Mouse (Mus musculus) midbrain, embryonic 11.5 days (tissue): ENCODE results near the gene Specc1. TPM values are rescaled to one million over a fixed set of nuclear protein-coding genes. Genes with fewer than 3 reads are reported as not detected.

Source experiments
- ATAC-seq: fragments of 200-750 bp; cut with Nextera tagmentation; 2 replicates; pipeline ENCODE4 v1.8.0; 2017; ENCODE audit warnings: moderate TSS enrichment, moderate library complexity; ENCODE audit not compliant: low FRiP score
- DNase-seq: peaks from one replicate; pipeline ENCODE4 v3.0.0; 2015; ENCODE audit warnings: low spot score; ENCODE audit errors: missing footprints
- H3K27ac ChIP-seq: fragments of 300-500 bp; sonication (generic); 2 replicates; pipeline ENCODE4 v1.5.1; 2014; ENCODE audit warnings: low read depth, low read length
- H3K27me3 ChIP-seq: fragments of 300-500 bp; sonication (generic); 2 replicates; pipeline ENCODE4 v1.6.1; 2014; ENCODE audit warnings: mild to moderate bottlenecking, low read length, moderate library complexity, mixed read lengths; ENCODE audit not compliant: control insufficient read depth, insufficient read depth
- H3K36me3 ChIP-seq: fragments of 300-500 bp; sonication (generic); 2 replicates; pipeline ENCODE4 v1.6.1; 2014; ENCODE audit warnings: mild to moderate bottlenecking, low read length, moderate library complexity, mixed read lengths; ENCODE audit not compliant: control insufficient read depth, insufficient read depth
- H3K4me1 ChIP-seq: fragments of 300-500 bp; sonication (generic); 2 replicates; pipeline ENCODE4 v1.6.1; 2014; ENCODE audit warnings: low read length; ENCODE audit not compliant: control insufficient read depth, insufficient read depth
- H3K4me2 ChIP-seq: fragments of 300-500 bp; sonication (generic); 2 replicates; pipeline ENCODE4 v1.6.1; 2014; ENCODE audit warnings: mild to moderate bottlenecking, moderate library complexity
- H3K4me3 ChIP-seq: fragments of 300-500 bp; sonication (generic); 2 replicates; pipeline ENCODE4 v1.5.1; 2014; ENCODE audit warnings: low read depth, low read length
- H3K9ac ChIP-seq: fragments of 300-500 bp; sonication (generic); 2 replicates; pipeline ENCODE4 v1.6.1; 2014; ENCODE audit warnings: low read length
- H3K9me3 ChIP-seq: fragments of 300-500 bp; sonication (generic); 2 replicates; pipeline ENCODE4 v1.6.1; 2016; ENCODE audit warnings: low read length; ENCODE audit not compliant: control insufficient read depth
- WGBS: fragments of 180-500 bp; shearing (Covaris S2); extraction: QIAGEN DNeasy Blood & Tissue Kit; methylation state at CpG from one replicate; pipeline ENCODE4 v1.1.7; 2014; 5-methylcytosine and 5-hydroxymethylcytosine counted together
- polyA plus RNA-seq: library from polyadenylated mRNA; unstranded; fragments of >200 nt; fragmentation: Nextera tagmentation; extraction: Ambion mirVana; gene quantifications from 2 replicates; pipeline ENCODE4 v1.2.1, GENCODE M21; 2014

The Specc1 gene
- polyA plus RNA-seq, 1 experiment from 2014 or later: 15.8 TPM

DNA sequence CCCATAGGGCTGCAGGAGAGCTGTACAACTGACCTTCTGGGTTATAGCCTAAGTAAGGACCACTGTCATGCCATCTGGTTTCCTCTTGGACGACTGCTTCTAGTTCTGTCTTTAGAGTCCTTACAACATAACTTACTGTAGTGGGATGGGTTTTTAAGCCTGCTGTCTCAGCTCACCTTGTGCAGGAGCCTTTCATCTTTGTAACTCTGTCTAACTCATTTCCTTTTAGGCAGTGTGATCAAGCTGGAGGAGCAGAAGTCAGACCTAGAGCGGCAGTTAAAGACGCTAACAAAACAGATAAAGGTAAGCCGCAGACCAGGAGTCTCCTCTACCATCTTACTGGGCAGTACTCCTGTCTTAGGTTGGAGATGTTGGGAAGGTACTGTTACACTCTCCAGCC lies 175.0 kb downstream of the Specc1 start:
- H3K36me3 ChIP-seq: peaks cover 3% of the 10 kb centered on the region
- H3K9ac ChIP-seq: no peak overlapping the region
- no peaks in the 10 kb centered on the region; the same call in 1 of the 2 replicates for H3K27me3 ChIP-seq
- H3K9me3 ChIP-seq: no peaks in the 10 kb centered on the region
- ATAC-seq (no peak), DNase-seq (no peak)
- peaks cover 12% of the 10 kb centered on the region for H3K4me1 ChIP-seq
- 87% methylated on average over 4 of the region's 4 CpGs for WGBS
- H3K27ac ChIP-seq: no peak overlapping the region
- H3K4me3 ChIP-seq: no peak overlapping the region
- no peak overlapping the region for H3K4me2 ChIP-seq

DNA sequence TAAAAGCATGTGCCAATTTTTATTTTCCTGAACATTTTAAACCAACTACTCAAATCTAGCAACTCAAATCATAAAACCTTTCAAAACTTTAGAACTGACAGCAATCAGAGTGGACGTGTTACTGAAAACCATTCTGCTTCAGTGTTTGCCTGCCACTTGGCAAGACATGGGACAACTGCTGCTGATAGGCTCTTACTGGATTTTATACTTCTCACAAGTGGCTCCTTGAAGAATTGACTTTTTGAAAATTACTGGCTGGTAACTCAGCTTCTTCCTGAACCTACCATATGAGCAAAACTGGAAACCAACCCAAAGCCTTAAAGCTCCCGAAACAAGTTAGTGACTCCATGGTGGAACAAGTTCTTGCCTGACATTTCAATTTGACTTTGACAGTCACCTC lies 177.6 kb downstream of the Specc1 start:
- Histone ChIP-seq H3K36me3 (peaks cover 3% of the 10 kb centered on the region), H3K4me3 (no peak overlapping the region), H3K27me3 (no peaks in the 10 kb centered on the region; the same call in 1 of the 2 replicates), H3K4me2 (no peak overlapping the region), H3K4me1 (peaks cover 12% of the 10 kb centered on the region), H3K27ac (no peak overlapping the region), H3K9ac (no peak overlapping the region), H3K9me3 (no peaks in the 10 kb centered on the region)
- DNase-seq (no peak), ATAC-seq (no peak)
- WGBS: 95% methylated on average over 2 of the region's 2 CpGs

DNA sequence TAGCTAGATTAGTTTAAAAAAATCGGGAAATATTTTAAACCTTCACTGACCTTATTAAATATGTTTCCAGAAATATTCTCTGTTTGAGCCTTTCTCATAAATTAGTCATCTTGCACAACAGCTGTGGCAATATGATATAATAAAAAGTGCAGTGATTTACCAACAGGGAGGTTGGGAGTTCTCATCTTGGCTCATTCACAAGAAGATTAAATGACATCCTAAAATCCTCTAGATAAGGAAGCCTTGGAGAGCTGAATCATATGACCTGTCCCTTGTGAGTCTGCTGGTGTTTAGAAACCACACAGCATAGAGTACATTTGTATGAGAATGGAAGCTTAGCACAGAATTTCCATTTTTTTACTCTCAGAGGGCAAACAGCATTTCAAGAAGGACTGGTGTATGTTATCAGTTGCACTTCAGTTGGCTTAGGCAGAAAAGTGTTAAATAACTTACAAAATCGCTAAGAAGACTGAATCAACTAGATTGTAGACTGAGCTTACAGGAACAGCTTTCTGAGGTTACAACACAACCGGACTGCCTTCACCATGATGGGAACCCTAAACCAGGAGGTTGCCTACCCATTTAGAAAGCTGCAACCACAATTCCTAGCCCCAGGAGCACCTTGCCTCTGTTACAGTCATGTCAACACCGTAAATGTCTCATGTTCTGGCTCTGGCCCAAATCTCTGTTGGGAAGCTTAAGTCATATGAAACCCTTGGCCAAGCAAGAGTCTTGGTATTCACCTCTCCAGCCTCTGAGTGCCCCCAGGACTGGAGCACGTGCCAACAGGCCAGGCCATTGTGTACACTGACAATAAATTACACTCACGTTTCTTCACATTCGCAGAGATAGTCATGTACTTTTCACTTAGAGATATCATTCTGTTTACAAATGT lies 188.9 kb downstream of the Specc1 start:
- DNase-seq (no peak), ATAC-seq (no peak)
- Histone ChIP-seq H3K4me3 (no peak overlapping the region), H3K27ac (no peak overlapping the region), H3K27me3 (no peaks in the 10 kb centered on the region), H3K36me3 (0 out of 2 replicates have a peak, but pooled peaks cover 2% of the 10 kb centered on the region), H3K4me1 (no peaks in the 10 kb centered on the region), H3K9me3 (no peaks in the 10 kb centered on the region), H3K4me2 (no peak overlapping the region), H3K9ac (no peak overlapping the region)
- WGBS: 93% methylated on average over 7 of the region's 7 CpGs

DNA sequence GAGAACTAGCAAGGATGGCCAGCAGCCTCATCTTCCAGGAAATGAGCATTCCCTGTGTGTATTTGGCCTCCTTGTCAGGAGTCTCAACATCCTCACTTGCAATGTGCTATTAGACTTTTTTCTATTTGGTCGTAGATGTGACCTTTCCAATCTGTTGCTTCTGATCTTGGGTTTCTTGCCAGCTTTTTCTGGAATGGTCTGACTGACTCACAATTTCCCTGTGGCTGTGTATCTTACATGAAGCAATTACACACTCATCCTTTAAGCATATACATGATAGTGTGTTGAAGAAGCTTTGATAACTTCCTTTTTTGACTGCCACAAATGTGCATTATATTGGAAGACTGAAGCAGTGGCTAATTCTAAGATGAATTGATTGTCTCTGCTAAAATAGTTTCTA lies 190.1 kb downstream of the Specc1 start:
- no peak overlapping the region for H3K27ac ChIP-seq
- H3K4me3 ChIP-seq: no peak overlapping the region
- H3K27me3 ChIP-seq: no peaks in the 10 kb centered on the region
- WGBS: 88% methylated on average over 1 of the region's 1 CpGs
- ATAC-seq (no peak), DNase-seq (no peak)
- no peaks in the 10 kb centered on the region for H3K9me3 ChIP-seq
- H3K9ac ChIP-seq: no peak overlapping the region
- H3K4me1 ChIP-seq: no peaks in the 10 kb centered on the region
- 0 out of 2 replicates have a peak, but pooled peaks cover 2% of the 10 kb centered on the region for H3K36me3 ChIP-seq
- no peak overlapping the region for H3K4me2 ChIP-seq

DNA sequence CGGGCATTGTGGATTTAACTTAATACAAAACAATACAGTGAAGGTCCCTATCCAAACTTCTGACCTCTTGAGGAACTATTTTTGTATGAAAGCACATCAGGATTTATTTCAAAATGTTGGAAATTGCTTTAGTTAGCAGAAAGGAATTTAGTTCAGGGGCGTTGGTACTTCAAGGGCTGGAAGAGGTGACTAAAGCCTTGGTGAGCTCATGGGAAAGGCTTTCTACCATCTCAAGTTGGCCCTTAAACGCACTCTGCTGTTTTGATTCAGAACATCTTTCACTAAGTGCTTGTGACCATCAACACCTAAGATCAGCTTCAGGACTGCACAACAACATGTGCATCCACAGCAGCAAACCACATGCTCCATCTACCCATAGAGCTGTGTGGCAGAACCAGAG lies 191.5 kb downstream of the Specc1 start:
- Histone ChIP-seq H3K36me3 (0 out of 2 replicates have a peak, but pooled peaks cover 2% of the 10 kb centered on the region), H3K4me3 (no peak overlapping the region), H3K27me3 (no peaks in the 10 kb centered on the region), H3K4me1 (no peaks in the 10 kb centered on the region), H3K9ac (no peak overlapping the region), H3K9me3 (no peaks in the 10 kb centered on the region), H3K4me2 (no peak overlapping the region), H3K27ac (no peak overlapping the region)
- ATAC-seq (no peak), DNase-seq (no peak)
- 92% methylated on average over 3 of the region's 3 CpGs for WGBS

DNA sequence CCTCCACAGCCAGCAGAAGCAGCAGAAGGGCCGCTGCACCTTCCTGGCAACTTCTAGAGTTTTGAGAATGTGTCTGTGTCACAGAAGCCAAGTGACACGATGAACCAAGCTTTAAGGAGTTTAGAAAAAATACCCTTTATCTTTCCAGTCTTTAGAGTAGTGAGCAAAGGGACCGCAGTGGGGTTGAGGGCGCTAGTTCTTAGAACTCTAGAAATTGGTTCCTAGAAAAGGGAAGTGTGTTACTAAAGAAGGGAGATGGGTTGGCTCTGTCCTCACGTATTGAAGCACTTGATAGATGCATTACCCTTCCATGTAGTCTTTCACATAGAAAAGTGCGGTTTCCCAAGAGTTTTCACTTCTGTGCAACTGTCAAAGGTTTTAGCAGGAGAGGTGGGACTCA lies 191.9 kb downstream of the Specc1 start:
- DNase-seq: no peak
- Histone ChIP-seq H3K27ac (no peak overlapping the region), H3K4me2 (no peak overlapping the region), H3K9ac (no peak overlapping the region), H3K4me1 (no peaks in the 10 kb centered on the region), H3K9me3 (no peaks in the 10 kb centered on the region), H3K27me3 (no peaks in the 10 kb centered on the region), H3K4me3 (no peak overlapping the region), H3K36me3 (0 out of 2 replicates have a peak, but pooled peaks cover 2% of the 10 kb centered on the region)
- 89% methylated on average over 6 of the region's 6 CpGs for WGBS
- ATAC-seq: no peak

DNA sequence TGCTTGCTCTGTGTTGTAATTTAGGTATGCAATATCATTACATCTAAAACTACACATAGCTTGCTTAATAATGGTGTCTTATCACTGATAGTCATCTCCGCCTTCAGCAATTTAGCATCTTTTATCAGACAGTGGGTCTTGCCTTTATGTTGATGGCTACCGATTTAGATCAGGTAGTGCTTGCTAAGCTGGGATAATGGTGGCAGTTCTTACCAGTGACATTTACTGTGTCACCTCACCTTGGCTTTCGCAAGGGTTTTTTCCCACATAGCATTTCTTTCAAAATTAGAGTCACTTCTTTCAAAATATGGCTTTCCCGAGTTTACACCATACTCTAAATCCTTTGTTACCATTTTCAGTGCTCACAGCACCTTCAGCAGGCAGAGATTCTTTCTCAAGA lies 196.5 kb downstream of the Specc1 start:
- no peak overlapping the region for H3K4me3 ChIP-seq
- no peaks in the 10 kb centered on the region for H3K4me1 ChIP-seq
- H3K36me3 ChIP-seq: no peaks in the 10 kb centered on the region
- no peak overlapping the region for H3K4me2 ChIP-seq
- WGBS: 88% methylated on average over 4 of the region's 4 CpGs
- H3K9me3 ChIP-seq: no peaks in the 10 kb centered on the region
- ATAC-seq: no peak
- H3K27ac ChIP-seq: no peak overlapping the region
- no peak for DNase-seq
- H3K27me3 ChIP-seq: no peaks in the 10 kb centered on the region
- H3K9ac ChIP-seq: no peak overlapping the region

DNA sequence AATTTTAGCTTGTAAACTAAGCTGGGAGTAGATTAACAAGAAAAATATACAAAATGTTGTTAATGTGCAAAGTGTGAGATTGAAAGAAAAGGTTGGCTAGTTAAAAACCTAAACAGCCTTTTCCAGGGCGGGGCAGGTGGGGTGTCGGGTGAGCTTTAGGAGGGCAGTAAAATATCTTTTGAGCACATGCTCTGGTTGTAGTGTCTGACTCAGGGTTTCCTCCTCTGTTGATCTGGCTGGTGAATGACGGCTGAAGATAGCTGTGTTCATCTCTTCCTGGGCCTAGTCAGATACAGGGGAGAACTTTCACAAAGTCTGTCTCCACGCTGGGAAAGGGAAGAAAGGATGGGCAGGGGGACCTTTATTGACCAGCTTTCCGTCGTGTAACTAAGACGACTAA lies 203.2 kb downstream of the Specc1 start:
- Histone ChIP-seq H3K4me2 (no peak overlapping the region), H3K4me3 (no peak overlapping the region), H3K4me1 (no peaks in the 10 kb centered on the region), H3K9me3 (no peaks in the 10 kb centered on the region), H3K36me3 (no peaks in the 10 kb centered on the region), H3K27me3 (no peaks in the 10 kb centered on the region), H3K9ac (no peak overlapping the region), H3K27ac (no peak overlapping the region)
- 96% methylated on average over 7 of the region's 7 CpGs for WGBS
- no peak for DNase-seq
- no peak for ATAC-seq

DNA sequence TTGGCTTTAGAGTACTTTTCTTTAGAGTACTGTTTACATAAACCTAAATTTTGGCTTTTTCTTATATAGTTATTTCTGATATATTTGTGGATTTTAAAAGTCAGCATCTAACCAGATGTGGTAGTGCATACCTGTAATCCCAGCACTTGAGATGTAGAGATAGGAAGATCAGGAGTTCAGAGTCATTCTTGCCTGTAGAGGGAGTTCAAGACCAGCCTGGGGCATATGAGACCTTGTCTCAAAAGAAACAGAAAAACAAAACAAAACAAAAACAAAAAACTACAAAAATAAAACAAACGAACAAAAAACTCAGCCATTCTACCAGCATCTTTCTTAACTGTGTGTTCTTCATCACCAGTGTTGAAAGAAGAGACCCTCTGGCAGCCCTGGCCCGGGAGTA lies 204.9 kb downstream of the Specc1 start:
- ATAC-seq (no peak), DNase-seq (no peak)
- Histone ChIP-seq H3K4me1 (no peaks in the 10 kb centered on the region), H3K27ac (no peak overlapping the region), H3K4me3 (no peak overlapping the region), H3K9me3 (no peaks in the 10 kb centered on the region), H3K27me3 (no peaks in the 10 kb centered on the region), H3K9ac (no peak overlapping the region), H3K36me3 (no peaks in the 10 kb centered on the region), H3K4me2 (no peak overlapping the region)
- WGBS: 83% methylated on average over 2 of the region's 2 CpGs
